Mouse (Mus musculus): ENCODE data around the gene Kif14.

GRCm38 (mm10) chr1:136499317-136499716 is 33.2 kb downstream of the Kif14 start:
- TF ChIP-seq CTCF (IDR thresholded peaks at IDR 0.05), result no peak
- no peak for TF ChIP-seq EP300 (IDR thresholded peaks at IDR 0.05)

Measured in lung, postnatal 0 days (tissue).